Mouse (Mus musculus): Measurements from ENCODE around the gene Mob1a. TPM values are rescaled to one million over a fixed set of nuclear protein-coding genes. Genes with fewer than 3 reads are reported as not detected.

Mob1a gene
- polyA plus RNA-seq, 1 experiment from 2014 or later: 34.9 TPM

Other genes starting within 250 kb of the Mob1a start
- 14.1 and 16.8 TPM in 2 replicates for gene Pcgf1, start 248.1 kb upstream of the Mob1a start, polyA plus RNA-seq (2014; fragmentation: Nextera tagmentation; extraction: Ambion mirVana)
- 0.28 TPM in 1 of 2 replicates, not detected in the other for gene Lbx2, start 239.6 kb upstream of the Mob1a start, polyA plus RNA-seq (2014; fragmentation: Nextera tagmentation; extraction: Ambion mirVana)
- gene Ccdc142, start 224.4 kb upstream of the Mob1a start, polyA plus RNA-seq (2014; fragmentation: Nextera tagmentation; extraction: Ambion mirVana): 1.6 and 2.2 TPM in 2 replicates
- 1.3 and 1.5 TPM in 2 replicates for gene Gm42688, start 224.4 kb upstream of the Mob1a start, polyA plus RNA-seq (2014; fragmentation: Nextera tagmentation; extraction: Ambion mirVana)
- gene Mrpl53, start 217.0 kb upstream of the Mob1a start, polyA plus RNA-seq (2014; fragmentation: Nextera tagmentation; extraction: Ambion mirVana): 179 and 180 TPM in 2 replicates
- gene Mogs, start 210.5 kb upstream of the Mob1a start, polyA plus RNA-seq (2014; fragmentation: Nextera tagmentation; extraction: Ambion mirVana): 17.8 and 21.6 TPM in 2 replicates
- gene Wbp1, start 204.5 kb upstream of the Mob1a start, polyA plus RNA-seq (2014; fragmentation: Nextera tagmentation; extraction: Ambion mirVana): 76.0 and 94.5 TPM in 2 replicates
- 10.3 and 11.3 TPM in 2 replicates for gene Ino80b, start 200.6 kb upstream of the Mob1a start, polyA plus RNA-seq (2014; fragmentation: Nextera tagmentation; extraction: Ambion mirVana)
- gene Rtkn, start 190.6 kb upstream of the Mob1a start, polyA plus RNA-seq (2014; fragmentation: Nextera tagmentation; extraction: Ambion mirVana): 9.9 and 11.6 TPM in 2 replicates
- 6.0 and 6.2 TPM in 2 replicates for gene Wdr54, start 169.6 kb upstream of the Mob1a start, polyA plus RNA-seq (2014; fragmentation: Nextera tagmentation; extraction: Ambion mirVana)
- gene 1700003E16Rik, start 169.6 kb upstream of the Mob1a start, polyA plus RNA-seq (2014; fragmentation: Nextera tagmentation; extraction: Ambion mirVana): 0.31 and 0.43 TPM in 2 replicates
- gene Dctn1, start 160.1 kb upstream of the Mob1a start, polyA plus RNA-seq (2014; fragmentation: Nextera tagmentation; extraction: Ambion mirVana): 53.1 and 60.2 TPM in 2 replicates
- gene Slc4a5, start 106.2 kb upstream of the Mob1a start, polyA plus RNA-seq (2014; fragmentation: Nextera tagmentation; extraction: Ambion mirVana): 0.11 and 0.16 TPM in 2 replicates
- 23.2 and 24.1 TPM in 2 replicates for gene Mthfd2, start 108 bp upstream of the Mob1a start, polyA plus RNA-seq (2014; fragmentation: Nextera tagmentation; extraction: Ambion mirVana)
- 297 and 314 TPM in 2 replicates for gene Bola3, start 23.1 kb downstream of the Mob1a start, polyA plus RNA-seq (2014; fragmentation: Nextera tagmentation; extraction: Ambion mirVana)
- gene Tet3, start 133.1 kb downstream of the Mob1a start, polyA plus RNA-seq (2014; fragmentation: Nextera tagmentation; extraction: Ambion mirVana): 22.8 and 28.9 TPM in 2 replicates
- gene Dguok, start 181.0 kb downstream of the Mob1a start, polyA plus RNA-seq (2014; fragmentation: Nextera tagmentation; extraction: Ambion mirVana): 51.2 and 59.1 TPM in 2 replicates
- 6.0 and 12.2 TPM in 2 replicates for gene Actg2, start 210.2 kb downstream of the Mob1a start, polyA plus RNA-seq (2014; fragmentation: Nextera tagmentation; extraction: Ambion mirVana)
- 27.7 TPM in 2 replicates for gene Stambp, start 246.7 kb downstream of the Mob1a start, polyA plus RNA-seq (2014; fragmentation: Nextera tagmentation; extraction: Ambion mirVana)